Mouse (Mus musculus) adrenal gland, postnatal 36 days (tissue): ENCODE data around the gene Cldn4. TPM values are rescaled to one million over a fixed set of nuclear protein-coding genes. Genes with fewer than 3 reads are reported as not detected.

Experiments
- DNase-seq, 2 experiments: peaks; one replicate each; pipeline ENCODE4 v3.0.0; 2021; ENCODE audit warnings: mixed read lengths in 1 of 2
- total RNA-seq, 2 experiments: library from RNA; stranded (reverse); gene quantifications; 2 replicates each; pipeline ENCODE4 v1.2.3; 2021

The Cldn4 gene
- total RNA-seq, 2 experiments from 2014 or later: not detected

GRCm38 (mm10) chr5:134932179-134932902 lies 14.4 kb downstream of the Cldn4 start, which contains the start of gene Mettl27:
Mettl27 (plus strand) TSS chr5:134932368.
- peak; percentile 90 to 93 for DNase-seq

- DNase-seq: no peak
Measured at GRCm38 (mm10) chr5:134929988-134930387, 16.7 kb downstream of the Cldn4 start.

- DNase-seq: no peak
Measured at GRCm38 (mm10) chr5:134926726-134927125, 20.0 kb downstream of the Cldn4 start.

- DNase-seq: no peak
Measured at GRCm38 (mm10) chr5:134923141-134923540, 23.6 kb downstream of the Cldn4 start.

- DNase-seq: no peak
Measured at GRCm38 (mm10) chr5:134921106-134921505, 25.6 kb downstream of the Cldn4 start.

- no peak for DNase-seq
Measured at GRCm38 (mm10) chr5:134920106-134920687, 26.5 kb downstream of the Cldn4 start.

- DNase-seq: peak in 1 of 2 experiments; percentile 24
Measured at GRCm38 (mm10) chr5:134919097-134919496, 27.6 kb downstream of the Cldn4 start.

- DNase-seq: peak; percentile 72 to 78
Measured at GRCm38 (mm10) chr5:134918071-134918832, 28.5 kb downstream of the Cldn4 start.

GRCm38 (mm10) chr5:134915311-134915710 lies 31.4 kb downstream of the Cldn4 start, which contains the start of gene Cldn13:
Cldn13 (minus strand) TSS chr5:134915526.
- no peak for DNase-seq

- DNase-seq: no peak
Measured at GRCm38 (mm10) chr5:134914510-134914909, 32.2 kb downstream of the Cldn4 start.

GRCm38 (mm10) chr5:134913753-134914152 lies 33.0 kb downstream of the Cldn4 start:
- DNase-seq: no peak

- DNase-seq: no peak
Measured at GRCm38 (mm10) chr5:134913352-134913751, 33.4 kb downstream of the Cldn4 start.

- no peak for DNase-seq
Measured at GRCm38 (mm10) chr5:134911901-134912300, 34.8 kb downstream of the Cldn4 start.

- DNase-seq: peak; percentile 95 to 96
Measured at GRCm38 (mm10) chr5:134907135-134907534, 39.6 kb downstream of the Cldn4 start.

GRCm38 (mm10) chr5:134906633-134907032 lies 40.1 kb downstream of the Cldn4 start, which contains the start of gene Tmem270:
Tmem270 (minus strand) TSS chr5:134906733.
- DNase-seq: no peak

GRCm38 (mm10) chr5:134901644-134902027 lies 45.1 kb downstream of the Cldn4 start:
- DNase-seq: no peak

- peak; percentile 46 to 69 for DNase-seq
Measured at GRCm38 (mm10) chr5:134901012-134901643, 45.6 kb downstream of the Cldn4 start.

GRCm38 (mm10) chr5:134897596-134897995 lies 49.1 kb downstream of the Cldn4 start:
- no peak for DNase-seq

GRCm38 (mm10) chr5:134896965-134897364 lies 49.8 kb downstream of the Cldn4 start:
- no peak for DNase-seq

GRCm38 (mm10) chr5:134895291-134895690 lies 51.4 kb downstream of the Cldn4 start:
- no peak for DNase-seq
